Mouse (Mus musculus) ovary, adult 18-20 months (tissue): ENCODE results near the gene Uhrf2.

Experiments
- DNase-seq: peaks from one replicate; pipeline ENCODE4 v3.0.0; 2022; ENCODE audit warnings: low spot score, mixed read lengths

Gene Uhrf2

DNA sequence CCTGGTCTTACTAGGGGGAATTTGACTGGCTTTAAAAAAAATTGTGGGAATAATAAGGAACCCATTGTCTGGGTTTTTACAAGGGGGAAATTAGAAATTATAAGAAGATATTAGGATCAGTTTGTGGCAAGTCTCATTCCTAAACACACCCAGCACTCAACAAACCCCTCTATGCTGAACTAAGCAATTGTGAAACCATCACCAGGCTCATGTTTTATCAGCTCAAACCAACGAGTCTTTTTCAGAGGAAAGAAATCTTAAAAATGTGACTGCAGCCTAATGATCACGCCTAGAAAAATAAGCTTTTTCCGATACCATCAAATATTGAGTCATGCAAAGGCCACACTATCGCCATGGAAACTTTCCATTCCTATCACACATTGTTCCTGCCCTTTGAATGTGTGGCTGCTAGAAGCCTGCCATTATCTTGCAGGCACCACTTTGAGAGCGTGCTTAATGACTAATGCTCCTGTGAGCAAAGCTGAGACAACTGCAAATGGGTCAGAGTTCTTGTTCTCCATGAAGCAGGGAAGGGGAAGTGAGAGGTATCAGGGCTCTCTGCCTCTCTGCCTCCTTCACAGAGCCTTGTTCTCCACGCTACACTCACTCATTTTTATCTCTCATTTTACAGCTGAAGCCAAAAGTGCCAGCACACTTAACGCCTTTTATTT lies 94.8 kb downstream of the Uhrf2 start:
- no peak for DNase-seq

DNA sequence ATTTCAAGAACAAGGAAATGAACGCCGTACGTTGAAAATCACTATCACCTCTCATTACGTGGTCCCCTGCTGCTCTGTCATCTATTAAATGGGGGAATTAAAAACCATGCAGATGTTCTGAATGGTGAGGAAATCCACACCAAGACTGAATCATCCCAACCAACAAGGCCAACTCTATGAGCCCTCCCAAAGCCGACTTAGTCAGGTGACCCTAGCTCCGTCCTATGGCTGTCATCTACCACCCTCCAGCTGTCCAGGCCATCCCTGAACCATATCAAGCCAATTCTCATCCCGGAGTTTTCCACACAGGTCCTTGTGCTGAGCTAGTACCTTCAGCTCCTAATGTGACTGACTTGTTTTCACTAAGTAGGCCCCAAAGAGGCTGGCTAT lies 95.4 kb downstream of the Uhrf2 start:
- DNase-seq: no peak

DNA sequence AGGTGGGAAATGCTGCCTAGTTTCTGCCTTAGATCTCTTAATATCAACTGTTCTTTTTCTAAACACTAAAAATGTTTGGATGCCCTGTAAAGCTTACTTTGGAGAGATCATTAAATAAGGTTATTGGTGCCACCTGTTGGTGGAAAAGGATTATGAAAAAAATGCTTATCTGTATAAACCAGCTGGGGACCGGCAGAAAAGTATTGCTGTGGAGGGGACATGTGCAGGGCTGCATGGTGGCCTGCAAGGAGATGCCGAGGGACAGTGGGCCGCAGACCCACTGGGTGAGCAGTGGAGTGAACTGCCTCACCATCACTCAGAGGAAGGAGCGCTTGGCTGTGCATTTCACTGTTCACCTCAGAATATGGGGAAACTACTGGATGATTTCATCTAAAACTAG lies 97.9 kb downstream of the Uhrf2 start:
- DNase-seq: no peak

DNA sequence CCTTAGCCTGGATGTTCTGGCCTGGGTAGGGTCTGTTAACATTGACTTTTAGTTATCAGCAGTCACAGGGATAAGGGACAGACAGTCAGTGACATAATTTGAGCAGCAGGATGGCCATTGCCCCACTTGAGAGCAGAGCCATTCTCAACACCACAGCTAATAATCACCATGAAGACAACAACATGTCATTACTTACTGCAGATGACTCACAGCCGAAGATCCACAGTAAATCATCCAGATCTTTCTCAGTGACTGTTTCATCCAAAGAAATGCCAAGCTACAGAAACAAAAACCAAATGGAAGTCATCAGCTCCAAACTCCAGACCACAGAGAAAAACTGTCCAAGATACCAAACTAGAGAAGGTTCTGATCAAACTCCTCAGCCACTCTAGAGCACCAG lies 106.0 kb downstream of the Uhrf2 start:
- no peak for DNase-seq
